ENCODE assay signal across 16 mouse cellular contexts in genomic region chr13:38296601-38297000, GRCm38 (mm10). TPM values are rescaled to one million over a fixed set of nuclear protein-coding genes. Genes with fewer than 3 reads are reported as not detected.
A peak's percentile ranks its signal among the peaks of the same experiment; 100 is the strongest.
DNase-seq lines count a peak whose midpoint lies in the region; ATAC-seq and TF ChIP-seq lines count a peak whose summit lies in the region.
"Had no signal": no experiment of that assay in that cellular context is flagged by ENCODE, and none has a peak within 500 bp of the region (broad histone marks: within the 10 kb centered on the region; RNA-seq: fewer than 3 reads in every experiment).

No protein-coding gene starts in this region.

- no peak overlapping the region for H3K4me2 ChIP-seq in hindbrain, postnatal 0 days (ENCODE audit: low read depth, low read length)
- H3K4me2 ChIP-seq in hindbrain, embryonic 13.5 days = no peak overlapping the region
- H3K4me2 ChIP-seq in midbrain, postnatal 0 days (ENCODE audit: low read depth, low read length, poor library complexity, severe bottlenecking) = no peak overlapping the region
- no peak overlapping the region for H3K4me2 ChIP-seq in midbrain, embryonic 15.5 days
- H3K4me2 ChIP-seq in stomach, postnatal 0 days (replicated peaks; ENCODE audit: low read depth) = peak overlapping the region; percentile 8; the same call in 1 of the 2 replicates
- H3K4me2 ChIP-seq in heart, embryonic 12.5 days = no peak overlapping the region
- H3K4me2 ChIP-seq: embryonic facial prominence, embryonic 12.5 days; heart, embryonic 13.5 days had no signal

- H3K4me1 ChIP-seq in hindbrain, postnatal 0 days (ENCODE audit: insufficient read depth, low read length) = no peaks in the 10 kb centered on the region
- no peaks in the 10 kb centered on the region for H3K4me1 ChIP-seq in hindbrain, embryonic 13.5 days (replicated peaks)
- no peaks in the 10 kb centered on the region for H3K4me1 ChIP-seq in midbrain, postnatal 0 days (ENCODE audit: insufficient read depth, low read length)
- H3K4me1 ChIP-seq in midbrain, embryonic 15.5 days = no peaks in the 10 kb centered on the region
- no peaks in the 10 kb centered on the region for H3K4me1 ChIP-seq in stomach, postnatal 0 days (replicated peaks; ENCODE audit: control insufficient read depth, insufficient read depth)
- no peaks in the 10 kb centered on the region for H3K4me1 ChIP-seq in heart, embryonic 12.5 days (replicated peaks)
- H3K4me1 ChIP-seq: embryonic facial prominence, embryonic 12.5 days; forebrain, embryonic 10.5 days; hindbrain, embryonic 10.5 days had no signal

- H3K9me3 ChIP-seq in hindbrain, postnatal 0 days (ENCODE audit: low read length) = no peaks in the 10 kb centered on the region
- H3K9me3 ChIP-seq in hindbrain, embryonic 13.5 days = no peaks in the 10 kb centered on the region
- no peaks in the 10 kb centered on the region for H3K9me3 ChIP-seq in midbrain, postnatal 0 days (ENCODE audit: low read length)
- no peaks in the 10 kb centered on the region for H3K9me3 ChIP-seq in midbrain, embryonic 15.5 days
- no peaks in the 10 kb centered on the region for H3K9me3 ChIP-seq in stomach, postnatal 0 days (ENCODE audit: control insufficient read depth, low read length)
- H3K9me3 ChIP-seq in heart, embryonic 12.5 days (replicated peaks) = peaks cover 8% of the 10 kb centered on the region; the same call in 1 of the 2 replicates
- H3K9me3 ChIP-seq: embryonic facial prominence, embryonic 12.5 days; hindbrain, embryonic 10.5 days had no signal

- H3K9ac ChIP-seq in hindbrain, postnatal 0 days (replicated peaks; ENCODE audit: low read length) = no peak overlapping the region
- H3K9ac ChIP-seq in hindbrain, embryonic 13.5 days = no peak overlapping the region
- H3K9ac ChIP-seq in midbrain, postnatal 0 days (replicated peaks; ENCODE audit: low read length, poor library complexity, severe bottlenecking) = no peak overlapping the region
- no peak overlapping the region for H3K9ac ChIP-seq in midbrain, embryonic 15.5 days
- no peak overlapping the region for H3K9ac ChIP-seq in stomach, postnatal 0 days (ENCODE audit: low read length)
- no peak overlapping the region for H3K9ac ChIP-seq in heart, embryonic 12.5 days
- H3K9ac ChIP-seq: embryonic facial prominence, embryonic 12.5 days; heart, embryonic 13.5 days had no signal

- WGBS in hindbrain, postnatal 0 days = 62% methylated on average over 8 of the region's 8 CpGs
- WGBS in hindbrain, embryonic 13.5 days = 76% methylated on average over 8 of the region's 8 CpGs
- 57% methylated on average over 8 of the region's 8 CpGs for WGBS in midbrain, postnatal 0 days
- 75% methylated on average over 8 of the region's 8 CpGs for whole genome bisulfite sequencing in midbrain, embryonic 15.5 days
- WGBS in stomach, postnatal 0 days = 26% methylated on average over 8 of the region's 8 CpGs
- whole genome bisulfite sequencing in heart, embryonic 12.5 days = 50% methylated on average over 8 of the region's 8 CpGs

- H3K36me3 ChIP-seq in hindbrain, postnatal 0 days (ENCODE audit: insufficient read depth, low read length) = no peaks in the 10 kb centered on the region
- H3K36me3 ChIP-seq in hindbrain, embryonic 13.5 days = no peaks in the 10 kb centered on the region
- H3K36me3 ChIP-seq in midbrain, postnatal 0 days (ENCODE audit: insufficient read depth, low read length) = no peaks in the 10 kb centered on the region
- no peaks in the 10 kb centered on the region for H3K36me3 ChIP-seq in midbrain, embryonic 15.5 days (replicated peaks)
- no peaks in the 10 kb centered on the region for H3K36me3 ChIP-seq in stomach, postnatal 0 days (ENCODE audit: control insufficient read depth, insufficient read depth, low read length)
- H3K36me3 ChIP-seq in heart, embryonic 12.5 days = no peaks in the 10 kb centered on the region
- H3K36me3 ChIP-seq: embryonic facial prominence, embryonic 12.5 days; forebrain, embryonic 10.5 days; heart, embryonic 13.5 days; hindbrain, embryonic 10.5 days had no signal

- DNase-seq in hindbrain, postnatal 0 days (ENCODE audit: low spot score) = peak; percentile 26
- peak; percentile 27 for DNase-seq in midbrain, postnatal 0 days (ENCODE audit: low spot score)
- DNase-seq in kidney, postnatal 4 days = peak; percentile 61 to 71
- DNase-seq in stomach, postnatal 0 days (ENCODE audit: low spot score) = peak; percentile 23
- no peak for DNase-seq in retina, embryonic 14.5 days (ENCODE audit: low spot score)
- DNase-seq: cerebellum, postnatal 10 days; gastrocnemius, adult 2 months; liver had no signal

- ATAC-seq in hindbrain, postnatal 0 days = no peak
- ATAC-seq in hindbrain, embryonic 13.5 days (ENCODE audit: low FRiP score) = no peak
- no peak for ATAC-seq in midbrain, postnatal 0 days (ENCODE audit: low FRiP score)
- no peak for ATAC-seq in midbrain, embryonic 15.5 days (replicated peaks)
- peak; percentile 45; the same call in 1 of the 2 replicates for ATAC-seq in stomach, postnatal 0 days (ENCODE audit: low FRiP score, low TSS enrichment)
- no peak for ATAC-seq in heart, embryonic 12.5 days (ENCODE audit: insufficient number of reproducible peaks, low FRiP score)

- no peaks in the 10 kb centered on the region for H3K27me3 ChIP-seq in hindbrain, postnatal 0 days (ENCODE audit: insufficient read depth, low read length)
- H3K27me3 ChIP-seq in hindbrain, embryonic 13.5 days = no peaks in the 10 kb centered on the region
- no peaks in the 10 kb centered on the region for H3K27me3 ChIP-seq in midbrain, postnatal 0 days (ENCODE audit: insufficient read depth, low read length)
- no peaks in the 10 kb centered on the region for H3K27me3 ChIP-seq in midbrain, embryonic 15.5 days (replicated peaks)
- no peaks in the 10 kb centered on the region for H3K27me3 ChIP-seq in stomach, postnatal 0 days (ENCODE audit: control insufficient read depth, insufficient read depth, low read length)
- no peaks in the 10 kb centered on the region for H3K27me3 ChIP-seq in heart, embryonic 12.5 days (replicated peaks)
- H3K27me3 ChIP-seq: embryonic facial prominence, embryonic 12.5 days; heart, embryonic 13.5 days had no signal

- no peak for TF ChIP-seq CTCF in hindbrain, postnatal 0 days (IDR thresholded peaks at IDR 0.05; ENCODE audit: low read depth)
- TF ChIP-seq CTCF in midbrain, postnatal 0 days (IDR thresholded peaks at IDR 0.05) = no peak
- no peak for TF ChIP-seq CTCF in stomach, postnatal 0 days (IDR thresholded peaks at IDR 0.05; ENCODE audit: low read depth)

- no peak for TF ChIP-seq EP300 in stomach, postnatal 0 days (optimal IDR thresholded peaks at IDR 0.05)

- H3K4me3 ChIP-seq in hindbrain, postnatal 0 days (ENCODE audit: low read length) = no peak overlapping the region
- H3K4me3 ChIP-seq in hindbrain, embryonic 13.5 days = no peak overlapping the region
- H3K4me3 ChIP-seq in midbrain, postnatal 0 days (ENCODE audit: low read depth, low read length) = no peak overlapping the region
- no peak overlapping the region for H3K4me3 ChIP-seq in midbrain, embryonic 15.5 days
- H3K4me3 ChIP-seq in stomach, postnatal 0 days (ENCODE audit: low read depth, low read length) = no peak overlapping the region
- H3K4me3 ChIP-seq in heart, embryonic 12.5 days = no peak overlapping the region
- H3K4me3 ChIP-seq: embryonic facial prominence, embryonic 12.5 days; forebrain, embryonic 10.5 days; gastrocnemius, adult 2 months; heart, embryonic 13.5 days; hindbrain, embryonic 10.5 days had no signal

- H3K27ac ChIP-seq in hindbrain, postnatal 0 days = no peak overlapping the region
- H3K27ac ChIP-seq in hindbrain, embryonic 13.5 days = no peak overlapping the region
- H3K27ac ChIP-seq in midbrain, postnatal 0 days (ENCODE audit: low read depth, low read length) = no peak overlapping the region
- H3K27ac ChIP-seq in midbrain, embryonic 15.5 days = no peak overlapping the region
- peak overlapping the region; percentile 40; the same call in 1 of the 2 replicates for H3K27ac ChIP-seq in stomach, postnatal 0 days (replicated peaks)
- no peak overlapping the region for H3K27ac ChIP-seq in heart, embryonic 12.5 days (ENCODE audit: poor library complexity, severe bottlenecking)
- H3K27ac ChIP-seq: embryonic facial prominence, embryonic 12.5 days; forebrain, embryonic 10.5 days; gastrocnemius, adult 2 months; heart, embryonic 13.5 days; hindbrain, embryonic 10.5 days had no signal

RNA-seq across cellular contexts. Expression of gene Bmp6, which starts 48.3 kb away (rescaled TPM):
- total RNA-seq in hindbrain, postnatal 0 days (2014; rRNA removed) = 19.4 and 20.9 TPM in 2 replicates
- 5.2 and 5.3 TPM in 2 replicates for polyA plus RNA-seq in hindbrain, postnatal 0 days (2015; fragmentation: Nextera tagmentation; extraction: Ambion mirVana)
- 3.0 and 3.1 TPM in 2 replicates for polyA plus RNA-seq in hindbrain, embryonic 13.5 days (2015; fragmentation: Nextera tagmentation; extraction: Ambion mirVana)
- 14.5 and 25.9 TPM in 2 replicates for total RNA-seq in midbrain, postnatal 0 days (2014; rRNA removed)
- 3.6 and 4.0 TPM in 2 replicates for polyA plus RNA-seq in midbrain, postnatal 0 days (2015; fragmentation: Nextera tagmentation; extraction: Ambion mirVana)
- polyA plus RNA-seq in midbrain, embryonic 15.5 days (2015; fragmentation: Nextera tagmentation; extraction: Ambion mirVana) = 3.3 and 4.2 TPM in 2 replicates
- 1.6 and 1.7 TPM in 2 replicates for polyA plus RNA-seq in stomach, postnatal 0 days (2015; fragmentation: Nextera tagmentation; extraction: Ambion mirVana)
- polyA plus RNA-seq in heart, embryonic 12.5 days (2016; fragmentation: Nextera tagmentation; extraction: Ambion mirVana) = 4.6 and 4.7 TPM in 2 replicates
- polyA plus RNA-seq: C2C12 had no signal
